Mouse (Mus musculus) hindbrain, embryonic 15.5 days (tissue): ENCODE measurements around the gene Fos. TPM values are rescaled to one million over a fixed set of nuclear protein-coding genes. Genes with fewer than 3 reads are reported as not detected.

ENCODE experiments used
- ATAC-seq: fragments of 200-750 bp; cut with Nextera tagmentation; 2 replicates; pipeline ENCODE4 v1.8.0; 2017; ENCODE audit warnings: low read depth, moderate number of reproducible peaks, moderate TSS enrichment; ENCODE audit not compliant: low FRiP score
- H3K27ac ChIP-seq: fragments of 300-500 bp; sonication (generic); replicated peaks from 2 replicates; pipeline ENCODE4 v1.5.1; 2015; ENCODE audit warnings: mild to moderate bottlenecking, inconsistent platforms
- H3K27me3 ChIP-seq: fragments of 300-500 bp; sonication (generic); 2 replicates; pipeline ENCODE4 v1.6.1; 2015; ENCODE audit warnings: control low read depth, inconsistent platforms
- H3K36me3 ChIP-seq: fragments of 300-500 bp; sonication (generic); 2 replicates; pipeline ENCODE4 v1.6.1; 2015; ENCODE audit warnings: control low read depth, inconsistent platforms
- H3K4me1 ChIP-seq: fragments of 300-500 bp; sonication (generic); replicated peaks from 2 replicates; pipeline ENCODE4 v1.6.1; 2015; ENCODE audit warnings: control low read depth, inconsistent platforms
- H3K4me2 ChIP-seq: fragments of 300-500 bp; sonication (generic); 2 replicates; pipeline ENCODE4 v1.6.1; 2015; ENCODE audit warnings: moderate library complexity, mild to moderate bottlenecking, inconsistent platforms
- H3K4me3 ChIP-seq: fragments of 300-500 bp; sonication (generic); 2 replicates; pipeline ENCODE4 v1.5.1; 2015; ENCODE audit warnings: mild to moderate bottlenecking, inconsistent platforms
- H3K9ac ChIP-seq: fragments of 300-500 bp; sonication (generic); 2 replicates; pipeline ENCODE4 v1.6.1; 2015; ENCODE audit warnings: inconsistent platforms
- H3K9me3 ChIP-seq: fragments of 300-500 bp; sonication (generic); 2 replicates; pipeline ENCODE4 v1.6.1; 2016; ENCODE audit warnings: control low read depth, inconsistent platforms
- WGBS: fragments of 180-500 bp; shearing (Covaris S2); methylation state at CpG from one replicate; pipeline ENCODE4 v1.1.7; 2015; 5-methylcytosine and 5-hydroxymethylcytosine counted together
- polyA plus RNA-seq: library from polyadenylated mRNA; unstranded; fragments of >200 nt; fragmentation: Nextera tagmentation; extraction: Ambion mirVana; gene quantifications from 2 replicates; pipeline ENCODE4 v1.2.1, GENCODE M21; 2015

Gene Fos
- polyA plus RNA-seq, 1 experiment from 2014 or later: 4.0 TPM

GRCm38 (mm10) chr12:85496336-85496735 is 22.6 kb downstream of the Fos start:
- no peaks in the 10 kb centered on the region for H3K36me3 ChIP-seq
- H3K4me2 ChIP-seq: no peak overlapping the region
- no peak overlapping the region for H3K9ac ChIP-seq
- ATAC-seq: no peak
- no peak overlapping the region for H3K27ac ChIP-seq
- H3K9me3 ChIP-seq: no peaks in the 10 kb centered on the region
- 74% methylated on average over 7 of the region's 7 CpGs for WGBS
- no peaks in the 10 kb centered on the region for H3K27me3 ChIP-seq
- no peak overlapping the region for H3K4me3 ChIP-seq
- H3K4me1 ChIP-seq: peaks cover 8% of the 10 kb centered on the region; the same call in 1 of the 2 replicates

GRCm38 (mm10) chr12:85496755-85497154 is 23.1 kb downstream of the Fos start:
- no peak overlapping the region for H3K9ac ChIP-seq
- H3K4me1 ChIP-seq: peaks cover 7% of the 10 kb centered on the region; the same call in 1 of the 2 replicates
- H3K4me3 ChIP-seq: no peak overlapping the region
- ATAC-seq: no peak
- H3K9me3 ChIP-seq: no peaks in the 10 kb centered on the region
- no peaks in the 10 kb centered on the region for H3K36me3 ChIP-seq
- no peaks in the 10 kb centered on the region for H3K27me3 ChIP-seq
- no peak overlapping the region for H3K4me2 ChIP-seq
- 22% methylated on average over 7 of the region's 7 CpGs for WGBS
- H3K27ac ChIP-seq: no peak overlapping the region

- Histone ChIP-seq H3K9me3 (no peaks in the 10 kb centered on the region), H3K36me3 (no peaks in the 10 kb centered on the region), H3K4me3 (no peak overlapping the region), H3K9ac (no peak overlapping the region), H3K27me3 (no peaks in the 10 kb centered on the region), H3K4me2 (no peak overlapping the region), H3K4me1 (peaks cover 4% of the 10 kb centered on the region; the same call in 1 of the 2 replicates), H3K27ac (0 out of 2 replicates have a peak overlapping the region, but pooled peaks have one; percentile 31)
- no peak for ATAC-seq
- 56% methylated on average over 11 of the region's 11 CpGs for WGBS
Observed at GRCm38 (mm10) chr12:85497310-85498135, 23.8 kb downstream of the Fos start.

GRCm38 (mm10) chr12:85499001-85499400 is 25.3 kb downstream of the Fos start:
- Histone ChIP-seq H3K4me2 (no peak overlapping the region), H3K36me3 (no peaks in the 10 kb centered on the region), H3K27me3 (no peaks in the 10 kb centered on the region), H3K9me3 (no peaks in the 10 kb centered on the region), H3K4me1 (peaks cover 4% of the 10 kb centered on the region; the same call in 1 of the 2 replicates), H3K9ac (no peak overlapping the region), H3K4me3 (no peak overlapping the region), H3K27ac (no peak overlapping the region)
- WGBS: 74% methylated on average over 8 of the region's 8 CpGs
- no peak for ATAC-seq

GRCm38 (mm10) chr12:85502682-85503081 is 29.0 kb downstream of the Fos start:
- H3K9me3 ChIP-seq: no peaks in the 10 kb centered on the region
- no peak overlapping the region for H3K4me2 ChIP-seq
- H3K36me3 ChIP-seq: peaks cover 3% of the 10 kb centered on the region; the same call in 1 of the 2 replicates
- H3K9ac ChIP-seq: no peak overlapping the region
- peaks cover 4% of the 10 kb centered on the region; the same call in 1 of the 2 replicates for H3K4me1 ChIP-seq
- no peak overlapping the region for H3K27ac ChIP-seq
- no peak overlapping the region for H3K4me3 ChIP-seq
- no peak for ATAC-seq
- 93% methylated on average over 4 of the region's 4 CpGs for WGBS
- no peaks in the 10 kb centered on the region for H3K27me3 ChIP-seq

GRCm38 (mm10) chr12:85508235-85508634 is 34.5 kb downstream of the Fos start:
- Histone ChIP-seq H3K4me2 (no peak overlapping the region), H3K9ac (no peak overlapping the region), H3K9me3 (no peaks in the 10 kb centered on the region), H3K36me3 (peaks cover 3% of the 10 kb centered on the region; the same call in 1 of the 2 replicates), H3K27ac (no peak overlapping the region), H3K4me3 (no peak overlapping the region), H3K27me3 (no peaks in the 10 kb centered on the region), H3K4me1 (no peaks in the 10 kb centered on the region)
- ATAC-seq: no peak
- 30% methylated on average over 3 of the region's 3 CpGs for WGBS

- no peaks in the 10 kb centered on the region for H3K4me1 ChIP-seq
- no peak overlapping the region for H3K27ac ChIP-seq
- ATAC-seq: no peak
- H3K36me3 ChIP-seq: peaks cover under 1% of the 10 kb centered on the region; the same call in 1 of the 2 replicates
- H3K4me2 ChIP-seq: no peak overlapping the region
- no peak overlapping the region for H3K9ac ChIP-seq
- 97% methylated on average over 2 of the region's 2 CpGs for WGBS
- no peaks in the 10 kb centered on the region for H3K27me3 ChIP-seq
- no peak overlapping the region for H3K4me3 ChIP-seq
- H3K9me3 ChIP-seq: no peaks in the 10 kb centered on the region
Observed at GRCm38 (mm10) chr12:85510013-85510412, 36.3 kb downstream of the Fos start.

- WGBS: 76% methylated on average over 6 of the region's 6 CpGs
- Histone ChIP-seq H3K9me3 (no peaks in the 10 kb centered on the region), H3K9ac (no peak overlapping the region), H3K27ac (no peak overlapping the region), H3K4me2 (no peak overlapping the region), H3K36me3 (no peaks in the 10 kb centered on the region), H3K27me3 (no peaks in the 10 kb centered on the region), H3K4me3 (no peak overlapping the region), H3K4me1 (no peaks in the 10 kb centered on the region)
- ATAC-seq: no peak
Observed at GRCm38 (mm10) chr12:85513789-85514447, 40.2 kb downstream of the Fos start.

- Histone ChIP-seq H3K27ac (no peak overlapping the region), H3K4me3 (no peak overlapping the region), H3K4me1 (no peaks in the 10 kb centered on the region), H3K9ac (no peak overlapping the region), H3K4me2 (no peak overlapping the region), H3K9me3 (no peaks in the 10 kb centered on the region), H3K36me3 (no peaks in the 10 kb centered on the region), H3K27me3 (no peaks in the 10 kb centered on the region)
- WGBS: 74% methylated on average over 5 of the region's 5 CpGs
- no peak for ATAC-seq
Observed at GRCm38 (mm10) chr12:85514958-85515357, 41.3 kb downstream of the Fos start.

GRCm38 (mm10) chr12:85515865-85516264 is 42.2 kb downstream of the Fos start:
- Histone ChIP-seq H3K9ac (no peak overlapping the region), H3K27me3 (no peaks in the 10 kb centered on the region), H3K4me3 (no peak overlapping the region), H3K4me1 (no peaks in the 10 kb centered on the region), H3K36me3 (no peaks in the 10 kb centered on the region), H3K27ac (no peak overlapping the region), H3K4me2 (no peak overlapping the region), H3K9me3 (no peaks in the 10 kb centered on the region)
- ATAC-seq: no peak
- WGBS: 87% methylated on average over 3 of the region's 3 CpGs

- Histone ChIP-seq H3K9me3 (no peaks in the 10 kb centered on the region), H3K27ac (no peak overlapping the region), H3K4me2 (no peak overlapping the region), H3K27me3 (no peaks in the 10 kb centered on the region), H3K4me3 (no peak overlapping the region), H3K9ac (no peak overlapping the region), H3K36me3 (no peaks in the 10 kb centered on the region), H3K4me1 (no peaks in the 10 kb centered on the region)
- 92% methylated on average over 13 of the region's 13 CpGs for WGBS
- no peak for ATAC-seq
Observed at GRCm38 (mm10) chr12:85517339-85517738, 43.6 kb downstream of the Fos start.

- no peak overlapping the region for H3K9ac ChIP-seq
- no peak overlapping the region for H3K27ac ChIP-seq
- no peak overlapping the region for H3K4me2 ChIP-seq
- H3K9me3 ChIP-seq: no peaks in the 10 kb centered on the region
- no peaks in the 10 kb centered on the region for H3K4me1 ChIP-seq
- no peaks in the 10 kb centered on the region for H3K27me3 ChIP-seq
- H3K36me3 ChIP-seq: no peaks in the 10 kb centered on the region
- H3K4me3 ChIP-seq: no peak overlapping the region
- WGBS: 81% methylated on average over 5 of the region's 5 CpGs
- ATAC-seq: no peak
Observed at GRCm38 (mm10) chr12:85518009-85518408, 44.3 kb downstream of the Fos start.
